Mouse (Mus musculus) heart, postnatal 0 days (tissue): ENCODE measurements around the gene AI661453. TPM values are rescaled to one million over a fixed set of nuclear protein-coding genes. Genes with fewer than 3 reads are reported as not detected.

Source experiments
- ATAC-seq: fragments of 200-750 bp; cut with Nextera tagmentation; 2 replicates; pipeline ENCODE4 v1.8.0; 2017; ENCODE audit warnings: low read depth, moderate number of reproducible peaks, moderate library complexity; ENCODE audit not compliant: insufficient read depth
- DNase-seq: peaks from one replicate; pipeline ENCODE4 v3.0.0-alpha.2; 2016; ENCODE audit warnings: low spot score
- H3K27ac ChIP-seq: fragments of 300-500 bp; sonication (generic); 2 replicates; pipeline ENCODE4 v1.5.1; 2014; ENCODE audit warnings: low read depth, mild to moderate bottlenecking
- H3K27me3 ChIP-seq: fragments of 300-500 bp; sonication (generic); 2 replicates; pipeline ENCODE4 v1.6.1; 2014; ENCODE audit warnings: low read length, mixed read lengths; ENCODE audit not compliant: control insufficient read depth, insufficient read depth
- H3K36me3 ChIP-seq: fragments of 300-500 bp; sonication (generic); replicated peaks from 2 replicates; pipeline ENCODE4 v1.6.1; 2014; ENCODE audit warnings: low read length, mixed read lengths; ENCODE audit not compliant: control insufficient read depth, insufficient read depth
- H3K4me1 ChIP-seq: fragments of 300-500 bp; sonication (generic); 2 replicates; pipeline ENCODE4 v1.6.1; 2014; ENCODE audit warnings: antibody characterized with exemption; ENCODE audit not compliant: control insufficient read depth, insufficient read depth
- H3K4me2 ChIP-seq: fragments of 300-500 bp; sonication (generic); 2 replicates; pipeline ENCODE4 v1.6.1; 2014; ENCODE audit warnings: low read depth, mild to moderate bottlenecking, low read length, moderate library complexity
- H3K4me3 ChIP-seq: fragments of 300-500 bp; sonication (generic); 2 replicates; pipeline ENCODE4 v1.5.1; 2014; ENCODE audit warnings: low read depth, low read length
- H3K9ac ChIP-seq: fragments of 300-500 bp; sonication (generic); replicated peaks from 2 replicates; pipeline ENCODE4 v1.6.1; 2014; ENCODE audit warnings: low read depth, low read length, mixed read lengths
- H3K9me3 ChIP-seq: fragments of 300-500 bp; sonication (generic); replicated peaks from 2 replicates; pipeline ENCODE4 v1.6.1; 2016; ENCODE audit warnings: low read length; ENCODE audit not compliant: control insufficient read depth
- CTCF ChIP-seq: IDR thresholded peaks from 2 replicates; pipeline ENCODE4 v1.5.1; 2016; ENCODE audit warnings: antibody characterized with exemption, control low read depth, low read depth
- EP300 ChIP-seq: IDR thresholded peaks from 2 replicates; pipeline ENCODE4 v1.6.1; 2016; ENCODE audit warnings: antibody characterized with exemption, low read depth
- WGBS: fragments of 180-500 bp; shearing (Covaris S2); extraction: QIAGEN DNeasy Blood & Tissue Kit; methylation state at CpG from one replicate; pipeline ENCODE4 v1.1.7; 2014; 5-methylcytosine and 5-hydroxymethylcytosine counted together
- polyA plus RNA-seq: library from polyadenylated mRNA; unstranded; fragments of >200 nt; fragmentation: Nextera tagmentation; extraction: Ambion mirVana; gene quantifications from 2 replicates; pipeline ENCODE4 v1.2.1, GENCODE M21; 2015
- total RNA-seq: library from RNA; depleted of rRNA; stranded (reverse); fragments of >200 nt; gene quantifications from 2 replicates; pipeline ENCODE4 v1.2.3, GENCODE M21; 2014; ENCODE audit warnings: low replicate concordance

Gene AI661453
- total and polyA plus RNA-seq, 2 experiments from 2014 or later = 1.0 to 1.3 TPM

GRCm38 (mm10) chr17:47458936-47459335, 22.5 kb downstream of the AI661453 start:
- 88% methylated on average over 2 of the region's 2 CpGs for WGBS
- Histone ChIP-seq H3K27me3 (no peaks in the 10 kb centered on the region), H3K4me3 (no peak overlapping the region), H3K9ac (no peak overlapping the region), H3K4me1 (peaks cover 22% of the 10 kb centered on the region), H3K27ac (no peak overlapping the region), H3K36me3 (no peaks in the 10 kb centered on the region), H3K4me2 (no peak overlapping the region), H3K9me3 (no peaks in the 10 kb centered on the region)
- TF ChIP-seq EP300 (no peak), CTCF (no peak)
- DNase-seq (no peak), ATAC-seq (no peak)

- 35% methylated on average over 3 of the region's 3 CpGs for WGBS
- H3K4me1 ChIP-seq = peaks cover 22% of the 10 kb centered on the region
- DNase-seq = no peak
These were observed 23.0 kb downstream of the AI661453 start for GRCm38 (mm10) chr17:47459341-47459919.

GRCm38 (mm10) chr17:47461688-47462087, 25.3 kb downstream of the AI661453 start:
- Histone ChIP-seq H3K27me3 (no peaks in the 10 kb centered on the region), H3K9ac (no peak overlapping the region), H3K4me1 (peaks cover 18% of the 10 kb centered on the region), H3K4me2 (no peak overlapping the region), H3K36me3 (no peaks in the 10 kb centered on the region), H3K27ac (0 out of 2 replicates have a peak overlapping the region, but pooled peaks have one; percentile 16), H3K4me3 (no peak overlapping the region), H3K9me3 (no peaks in the 10 kb centered on the region)
- no peak for TF ChIP-seq EP300
- TF ChIP-seq CTCF = no peak
- ATAC-seq = no peak
- 43% methylated on average over 3 of the region's 3 CpGs for WGBS
- DNase-seq = no peak

More at GRCm38 (mm10) chr17:47459341-47459919, 23.0 kb downstream of the AI661453 start:
- Histone ChIP-seq H3K9me3 (no peaks in the 10 kb centered on the region), H3K4me3 (no peak overlapping the region), H3K4me2 (no peak overlapping the region), H3K27ac (no peak overlapping the region), H3K36me3 (no peaks in the 10 kb centered on the region), H3K27me3 (no peaks in the 10 kb centered on the region), H3K9ac (no peak overlapping the region)
- TF ChIP-seq CTCF (no peak), EP300 (no peak)
- ATAC-seq = no peak

DNA sequence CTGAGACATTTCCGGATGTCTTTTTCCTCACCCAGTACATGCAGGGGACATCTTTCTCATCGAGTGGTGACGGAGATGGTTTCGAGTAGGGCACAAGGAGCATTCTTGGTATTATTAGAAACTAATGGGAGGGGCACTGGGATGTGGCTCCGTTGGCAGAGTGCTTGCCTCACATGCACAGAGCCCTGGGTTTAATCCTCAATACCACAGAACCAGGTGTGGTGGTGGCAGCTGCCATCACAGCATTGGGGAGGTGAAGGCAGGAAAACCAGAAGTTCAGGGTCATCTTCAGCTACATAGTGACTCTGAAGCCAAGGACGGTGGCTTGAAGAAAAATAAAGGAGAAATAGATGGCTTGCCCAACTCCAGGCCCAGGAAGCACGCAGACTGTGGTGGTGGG, 25.8 kb downstream of the AI661453 start:
- Histone ChIP-seq H3K27me3 (peaks cover 3% of the 10 kb centered on the region; the same call in 1 of the 2 replicates), H3K27ac (peak overlapping the region; percentile 40), H3K4me2 (no peak overlapping the region), H3K9me3 (no peaks in the 10 kb centered on the region), H3K9ac (no peak overlapping the region), H3K36me3 (no peaks in the 10 kb centered on the region; the same call in 1 of the 2 replicates), H3K4me3 (no peak overlapping the region), H3K4me1 (peaks cover 18% of the 10 kb centered on the region)
- ATAC-seq (peak; percentile 45; the same call in 1 of the 2 replicates), DNase-seq (no peak)
- WGBS = 47% methylated on average over 7 of the region's 7 CpGs
- TF ChIP-seq EP300 = no peak

GRCm38 (mm10) chr17:47462728-47463388, 26.4 kb downstream of the AI661453 start:
- H3K4me3 ChIP-seq = no peak overlapping the region
- H3K27ac ChIP-seq = peak overlapping the region; percentile 40
- H3K27me3 ChIP-seq = peaks cover 5% of the 10 kb centered on the region; the same call in 1 of the 2 replicates
- H3K4me2 ChIP-seq = no peak overlapping the region
- H3K36me3 ChIP-seq = no peaks in the 10 kb centered on the region; the same call in 1 of the 2 replicates
- no peak for DNase-seq
- H3K9ac ChIP-seq = no peak overlapping the region
- H3K4me1 ChIP-seq = peaks cover 18% of the 10 kb centered on the region
- 0 out of 2 replicates have a peak, but pooled peaks have one; percentile 7 for ATAC-seq
- no peak for TF ChIP-seq EP300
- TF ChIP-seq CTCF = no peak
- H3K9me3 ChIP-seq = no peaks in the 10 kb centered on the region
- 45% methylated on average over 9 of the region's 9 CpGs for WGBS
